Mouse (Mus musculus) naive thymus-derived CD4-positive, alpha-beta T cell, adult 2 months (primary cell): Measurements from ENCODE around the gene Sergef.

ENCODE experiments used
- DNase-seq: peaks from one replicate; pipeline ENCODE4 v3.0.0-alpha.2; 2011; ENCODE audit warnings: low read depth

The Sergef gene

GRCm38 (mm10) chr7:46403616-46404485 is 235.8 kb downstream of the Sergef start:
- no peak for DNase-seq

- DNase-seq: no peak
These were observed 238.0 kb downstream of the Sergef start for GRCm38 (mm10) chr7:46401371-46402180.

GRCm38 (mm10) chr7:46400346-46400745 is 239.3 kb downstream of the Sergef start:
- no peak for DNase-seq

GRCm38 (mm10) chr7:46399676-46400075 is 239.9 kb downstream of the Sergef start:
- no peak for DNase-seq

- no peak for DNase-seq
These were observed 241.0 kb downstream of the Sergef start for GRCm38 (mm10) chr7:46398612-46399011.

- no peak for DNase-seq
These were observed 241.8 kb downstream of the Sergef start for GRCm38 (mm10) chr7:46397732-46398333.

GRCm38 (mm10) chr7:46396928-46397731 is 242.5 kb downstream of the Sergef start:
- DNase-seq: no peak

GRCm38 (mm10) chr7:46396231-46396927 is 243.2 kb downstream of the Sergef start, which contains the start of gene Kcnc1:
Gene Kcnc1, plus strand, starts transcription at chr7:46396497.
- peak; percentile 81 for DNase-seq

GRCm38 (mm10) chr7:46395571-46395970 is 244.0 kb downstream of the Sergef start:
- no peak for DNase-seq

GRCm38 (mm10) chr7:46394933-46395332 is 244.7 kb downstream of the Sergef start:
- DNase-seq: no peak

GRCm38 (mm10) chr7:46393718-46394511 is 245.7 kb downstream of the Sergef start:
- DNase-seq: peak; percentile 58
